18 mouse cellular contexts compared by ENCODE assay signal in genomic region chr4:45745746-45746145, GRCm38 (mm10). TPM values are rescaled to one million over a fixed set of nuclear protein-coding genes. Genes with fewer than 3 reads are reported as not detected.
A peak's percentile ranks its signal among the peaks of the same experiment; 100 is the strongest.
DNase-seq lines count a peak whose midpoint lies in the region; ATAC-seq lines count a peak whose summit lies in the region.
"Had no signal": no experiment of that assay in that cellular context is flagged by ENCODE, and none has a peak within 500 bp of the region (broad histone marks: within the 10 kb centered on the region; RNA-seq: fewer than 3 reads in every experiment).

No protein-coding gene starts in this region.

- H3K27ac ChIP-seq in liver, embryonic 11.5 days (ENCODE audit: low read depth, low read length) = peak overlapping the region; percentile 45; the same call in 1 of the 2 replicates
- H3K27ac ChIP-seq: heart, adult 2 months; hindbrain, embryonic 14.5 days; kidney, postnatal 0 days; limb, embryonic 10.5 days; macrophage; midbrain, embryonic 13.5 days had no signal

- 37% methylated on average over 9 of the region's 9 CpGs for WGBS in liver, embryonic 11.5 days

- peak overlapping the region; percentile 37; the same call in 1 of the 2 replicates for H3K9ac ChIP-seq in liver, embryonic 11.5 days (ENCODE audit: low read depth, low read length)
- H3K9ac ChIP-seq: hindbrain, embryonic 14.5 days; midbrain, embryonic 13.5 days had no signal

- no peaks in the 10 kb centered on the region for H3K36me3 ChIP-seq in liver, embryonic 11.5 days (ENCODE audit: control insufficient read depth, insufficient read depth, low read length)
- H3K36me3 ChIP-seq: limb, embryonic 10.5 days; midbrain, embryonic 13.5 days had no signal

- peaks cover 13% of the 10 kb centered on the region for H3K4me1 ChIP-seq in liver, embryonic 11.5 days (replicated peaks; ENCODE audit: control insufficient read depth, insufficient read depth, low read length)
- H3K4me1 ChIP-seq: limb, embryonic 10.5 days; midbrain, embryonic 13.5 days had no signal

- no peaks in the 10 kb centered on the region for H3K9me3 ChIP-seq in liver, embryonic 11.5 days (ENCODE audit: control insufficient read depth, low read length)
- H3K9me3 ChIP-seq: limb, embryonic 10.5 days; midbrain, embryonic 13.5 days had no signal

- no peaks in the 10 kb centered on the region for H3K27me3 ChIP-seq in liver, embryonic 11.5 days (replicated peaks; ENCODE audit: control insufficient read depth, insufficient read depth, low read length)

- DNase-seq in MEL-GATA-1-ER (ENCODE audit: extremely low read depth, low read depth) = peak; percentile 70
- peak; percentile 19 for DNase-seq in c-Kit-positive CD71-positive TER-119-negative erythroid progenitor cells, embryonic 14.5 days (ENCODE audit: low read depth)
- DNase-seq in liver, embryonic 11.5 days (ENCODE audit: low spot score) = no peak
- DNase-seq in gastrocnemius, postnatal 25 days = no peak
- DNase-seq in adrenal gland, postnatal 10 days = no peak
- DNase-seq: cerebellum, adult 18-20 months; heart, adult 2 months; layer of hippocampus, postnatal 36 days; lung, adult 2 months; thymus, adult 2 months had no signal

- peak; percentile 91 for ATAC-seq in liver, embryonic 11.5 days (replicated peaks; ENCODE audit: low FRiP score)
- ATAC-seq in megakaryocyte-erythroid progenitor cell, adult 5-6 weeks (replicated peaks; ENCODE audit: low FRiP score, low TSS enrichment, poor library complexity, severe bottlenecking) = peak; percentile 60
- no peak for ATAC-seq in inflammation-experienced regulatory T-cells, adult 6 months

- H3K4me3 ChIP-seq in liver, embryonic 11.5 days (ENCODE audit: low read depth, low read length) = no peak overlapping the region
- H3K4me3 ChIP-seq: heart, adult 2 months; limb, embryonic 10.5 days; midbrain, embryonic 13.5 days; myocyte had no signal

- H3K4me2 ChIP-seq in liver, embryonic 11.5 days = peak overlapping the region; percentile 33
- H3K4me2 ChIP-seq: hindbrain, embryonic 14.5 days; midbrain, embryonic 13.5 days had no signal

RNA-seq across cellular contexts. Expression of gene Aldh1b1, which starts 53.1 kb away (rescaled TPM):
- 10.5 and 13.0 TPM in 2 replicates for polyA plus RNA-seq in liver, embryonic 11.5 days (2014; fragmentation: Nextera tagmentation; extraction: Ambion mirVana)
- total RNA-seq in megakaryocyte-erythroid progenitor cell, adult 5-6 weeks (2014; fragmentation: Nextera tagmentation) = not detected in 2 replicates
- total RNA-seq in megakaryocyte-erythroid progenitor cell, adult 5-6 weeks (2017) = 0.75 and 3.8 TPM in 2 replicates
- total RNA-seq in gastrocnemius, postnatal 25 days (2021) = under 1 TPM; 0.51 to 0.77 TPM
- 1 to 10 TPM; 6.4 to 8.2 (median 6.5) TPM for polyA plus RNA-seq in inflammation-experienced regulatory T-cells, adult 6 months (2017; shearing (Covaris generic))
- 10 to 100 TPM; 22.1 to 28.1 TPM for total RNA-seq in adrenal gland, postnatal 10 days (2021)

Comparison
In these comparisons a context has a peak if more than half of its experiments do, and no peak if none do; other contexts are left out.
1. DNase-seq: peak in MEL-GATA-1-ER (single experiment) and c-Kit-positive CD71-positive TER-119-negative erythroid progenitor cells, embryonic 14.5 days (single experiment); none in liver, embryonic 11.5 days (single experiment), gastrocnemius, postnatal 25 days (single experiment) and adrenal gland, postnatal 10 days (single experiment).
2. RNA of gene Aldh1b1, which starts 53.1 kb away (total RNA-seq): 22.1 to 28.1 TPM in adrenal gland, postnatal 10 days; 0.51 to 0.77 TPM in gastrocnemius, postnatal 25 days and 0.75 to 3.8 TPM in megakaryocyte-erythroid progenitor cell, adult 5-6 weeks; every median in the first group is over 4 times any median in the second.